Mouse (Mus musculus): ENCODE results near the gene Tmem30c.

- no peak for TF ChIP-seq CTCF (IDR thresholded peaks at IDR 0.05; ENCODE audit: low read depth)
- no peak for TF ChIP-seq EP300 (IDR thresholded peaks at IDR 0.05; ENCODE audit: low read depth)
Observed at GRCm38 (mm10) chr16:57315026-57315425, 22.4 kb upstream of the Tmem30c start.
